In genomic region chr1:80418321-80419045, GRCm38 (mm10) we compare ENCODE assay signal across 18 mouse cellular contexts. TPM values are rescaled to one million over a fixed set of nuclear protein-coding genes. Genes with fewer than 3 reads are reported as not detected.
A peak's percentile ranks its signal among the peaks of the same experiment; 100 is the strongest.
DNase-seq lines count a peak whose midpoint lies in the region; ATAC-seq lines count a peak whose summit lies in the region.
"Had no signal": no experiment of that assay in that cellular context is flagged by ENCODE, and none has a peak within 500 bp of the region (broad histone marks: within the 10 kb centered on the region; RNA-seq: fewer than 3 reads in every experiment).

No protein-coding gene starts in this region.

- ATAC-seq in megakaryocyte-erythroid progenitor cell, adult 5-6 weeks (replicated peaks; ENCODE audit: low FRiP score, low TSS enrichment, poor library complexity, severe bottlenecking), result peak; percentile 50; the same call in 1 of the 2 replicates
- ATAC-seq: forebrain, embryonic 13.5 days had no signal

- DNase-seq in adrenal gland, adult 2 months, result peak; percentile 44
- DNase-seq in adrenal gland, adult 18-20 months (ENCODE audit: low spot score in 2 of 2), result no peak
- DNase-seq in 416B (ENCODE audit: low read depth), result peak; percentile 86
- peak; percentile 22 for DNase-seq in adrenal gland, postnatal 14 days
- DNase-seq in thymus, postnatal 25 days, result no peak
- DNase-seq in right cerebral cortex, postnatal 4 days, result no peak
- no peak for DNase-seq in lung, postnatal 25 days (ENCODE audit: low spot score)
- DNase-seq: heart, postnatal 14 days; kidney, adult 2 months; kidney, postnatal 36 days had no signal

RNA-seq across cellular contexts. Expression of gene Gm45261, which starts 42.8 kb away (rescaled TPM):
- total RNA-seq in adrenal gland, adult 2 months (2021), result not detected
- polyA plus RNA-seq in adrenal gland, adult 2 months (2012; rRNA removed), result not detected in 2 replicates
- total RNA-seq in adrenal gland, adult 18-20 months (2021), result not detected
- total RNA-seq in adrenal gland, postnatal 14 days (2021), result not detected in 2 replicates
- not detected in 2 replicates for total RNA-seq in megakaryocyte-erythroid progenitor cell, adult 5-6 weeks (2014; fragmentation: Nextera tagmentation)
- total RNA-seq in megakaryocyte-erythroid progenitor cell, adult 5-6 weeks (2017), result not detected in 2 replicates
- total RNA-seq: heart, postnatal 14 days; left cerebral cortex, adult 18-20 months had no signal
- polyA plus RNA-seq: C2C12; cortical plate, adult 2 months; forebrain, embryonic 13.5 days; kidney, adult 2 months; limb, embryonic 11.5 days; liver, embryonic 15.5 days; thymus, postnatal 0 days had no signal

Comparison
In these comparisons a context has a peak if more than half of its experiments do, and no peak if none do; other contexts are left out.
1. DNase-seq: peak in adrenal gland, adult 2 months (single experiment), 416B (single experiment) and adrenal gland, postnatal 14 days (single experiment); none in adrenal gland, adult 18-20 months (0 of 2), thymus, postnatal 25 days (single experiment), right cerebral cortex, postnatal 4 days (single experiment) and lung, postnatal 25 days (single experiment).